Mouse (Mus musculus): ENCODE measurements around the gene Zfp609.

DNA sequence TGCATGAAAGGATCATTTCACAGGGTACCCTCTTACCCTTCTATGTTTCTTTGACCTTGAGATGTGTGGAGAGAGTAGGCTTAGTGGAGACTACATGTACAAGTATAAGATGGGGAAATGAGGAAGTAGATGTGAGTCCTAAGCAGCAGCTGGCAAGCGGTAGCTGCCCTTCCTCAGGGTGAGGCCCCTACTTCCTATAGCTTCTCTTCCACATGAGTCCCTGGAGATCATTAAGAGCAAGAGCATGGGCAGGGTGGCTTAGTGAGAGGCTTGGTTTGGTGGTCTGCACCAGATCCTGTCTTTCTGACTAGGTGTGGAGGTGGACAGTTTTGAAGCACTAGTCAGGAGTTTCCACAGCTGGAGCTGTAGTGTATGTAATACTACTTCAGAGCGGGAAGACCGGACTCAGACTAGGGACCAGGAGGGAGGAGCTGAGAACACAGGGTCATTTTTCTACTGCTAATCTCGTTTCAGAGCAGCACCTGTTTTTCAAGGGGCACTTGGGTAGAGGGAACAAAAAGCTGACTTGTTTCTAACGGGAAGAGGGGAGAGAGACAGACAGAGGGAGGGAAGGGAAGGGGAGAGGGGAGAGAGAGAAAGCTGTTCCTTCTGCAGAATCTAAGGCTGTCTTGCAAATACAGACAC, 134.3 kb downstream of the Zfp609 start:
- TF ChIP-seq CTCF (IDR thresholded peaks at IDR 0.05) (no peak), EP300 (IDR thresholded peaks at IDR 0.05; ENCODE audit: insufficient read depth, low read depth, low read length) (no peak), POLR2A (IDR thresholded peaks at IDR 0.05; ENCODE audit: insufficient read depth, low read depth, low read length) (no peak)

Data from heart, adult 2 months (tissue).